In genomic region chr7:3348326-3348725, GRCm38 (mm10) we compare ENCODE assay signal across 23 mouse cellular contexts. TPM values are rescaled to one million over a fixed set of nuclear protein-coding genes. Genes with fewer than 3 reads are reported as not detected.
A peak's percentile ranks its signal among the peaks of the same experiment; 100 is the strongest.
DNase-seq lines count a peak whose midpoint lies in the region; ATAC-seq and TF ChIP-seq lines count a peak whose summit lies in the region.
"Had no signal": no experiment of that assay in that cellular context is flagged by ENCODE, and none has a peak within 500 bp of the region (broad histone marks: within the 10 kb centered on the region; RNA-seq: fewer than 3 reads in every experiment).

No protein-coding gene starts in this region.

- no peak overlapping the region for H3K9ac ChIP-seq in midbrain, embryonic 11.5 days (ENCODE audit: low read length)
- no peak overlapping the region for H3K9ac ChIP-seq in midbrain, embryonic 15.5 days
- peak overlapping the region; percentile 61; the same call in 1 of the 2 replicates for H3K9ac ChIP-seq in ES-E14 (ENCODE audit: insufficient read depth, low read depth, low read length, poor library complexity, severe bottlenecking)
- H3K9ac ChIP-seq: embryonic facial prominence, embryonic 12.5 days; forebrain, embryonic 13.5 days; forebrain, postnatal 0 days had no signal

- in situ Hi-C loops in ES-E14 (cut with MboI; ENCODE audit: low sequenced_read_pairs in 2 of 2, unreplicated experiment in 2 of 2), result no loop called here

- peak; percentile 79 for DNase-seq in midbrain, embryonic 11.5 days (ENCODE audit: low spot score, missing footprints)
- no peak for DNase-seq in ES-E14 (ENCODE audit: low read depth, low spot score)
- DNase-seq in R1 (ENCODE audit: low read depth, low spot score), result peak; percentile 91
- no peak for DNase-seq in right cerebral cortex, postnatal 14 days
- DNase-seq in limb, embryonic 10.5 days (ENCODE audit: low spot score), result no peak
- no peak for DNase-seq in kidney, adult 11 months
- DNase-seq: adrenal gland, adult 8-10 months; adrenal gland, postnatal 14 days; B cell, adult 2 months; cerebellum, adult 11-12 months; cerebellum, adult 9-10 months; cerebellum, postnatal 10 days; forebrain, postnatal 0 days had no signal

- no peaks in the 10 kb centered on the region for H3K9me3 ChIP-seq in midbrain, embryonic 11.5 days (ENCODE audit: control insufficient read depth, low read length)
- H3K9me3 ChIP-seq in midbrain, embryonic 15.5 days, result no peaks in the 10 kb centered on the region
- no peaks in the 10 kb centered on the region for H3K9me3 ChIP-seq in ES-E14 (ENCODE audit: control insufficient read depth, insufficient read depth, low read depth, low read length)
- H3K9me3 ChIP-seq in limb, embryonic 10.5 days (replicated peaks), result no peaks in the 10 kb centered on the region
- H3K9me3 ChIP-seq: embryonic facial prominence, embryonic 10.5 days; embryonic facial prominence, embryonic 12.5 days; forebrain, embryonic 13.5 days; forebrain, embryonic 15.5 days had no signal

- no peak overlapping the region for H3K4me2 ChIP-seq in midbrain, embryonic 11.5 days
- H3K4me2 ChIP-seq in midbrain, embryonic 15.5 days, result no peak overlapping the region
- H3K4me2 ChIP-seq: embryonic facial prominence, embryonic 12.5 days; forebrain, embryonic 13.5 days; forebrain, embryonic 15.5 days had no signal

- peaks cover 2% of the 10 kb centered on the region; the same call in 1 of the 2 replicates for H3K4me1 ChIP-seq in midbrain, embryonic 11.5 days (ENCODE audit: control insufficient read depth, insufficient read depth, low read length)
- no peaks in the 10 kb centered on the region for H3K4me1 ChIP-seq in midbrain, embryonic 15.5 days
- peaks cover 17% of the 10 kb centered on the region in 2 experiments for H3K4me1 ChIP-seq in ES-E14 (ENCODE audit: control insufficient read depth in 2 of 2, insufficient read depth in 2 of 2, low read length in 2 of 2, poor library complexity in 1 of 2)
- no peaks in the 10 kb centered on the region for H3K4me1 ChIP-seq in limb, embryonic 10.5 days
- H3K4me1 ChIP-seq: embryonic facial prominence, embryonic 10.5 days; embryonic facial prominence, embryonic 12.5 days; forebrain, embryonic 13.5 days; forebrain, embryonic 15.5 days had no signal

- WGBS in midbrain, embryonic 11.5 days, result 47% methylated on average over 5 of the region's 5 CpGs
- 51% methylated on average over 5 of the region's 5 CpGs for WGBS in midbrain, embryonic 15.5 days
- WGBS in limb, embryonic 10.5 days, result 74% methylated on average over 5 of the region's 5 CpGs

- H3K4me3 ChIP-seq in midbrain, embryonic 11.5 days (ENCODE audit: low read depth, low read length), result no peak overlapping the region
- H3K4me3 ChIP-seq in midbrain, embryonic 15.5 days, result no peak overlapping the region
- H3K4me3 ChIP-seq in ES-E14 (ENCODE audit: insufficient read depth in 1 of 2, low read depth in 1 of 2, low read length in 2 of 2, poor library complexity in 1 of 2, severe bottlenecking in 1 of 2), result no peak overlapping the region
- no peak overlapping the region for H3K4me3 ChIP-seq in limb, embryonic 10.5 days
- H3K4me3 ChIP-seq: embryonic facial prominence, embryonic 10.5 days; embryonic facial prominence, embryonic 12.5 days; forebrain, embryonic 13.5 days; forebrain, embryonic 15.5 days had no signal

- no peak for ATAC-seq in midbrain, embryonic 11.5 days (ENCODE audit: low FRiP score)
- no peak for ATAC-seq in midbrain, embryonic 15.5 days (replicated peaks)
- ATAC-seq: activated CD4-positive, CD25-positive, alpha-beta regulatory T cell, adult 4 months; CD4-positive, CD25-positive, alpha-beta regulatory T cell, adult 4 months; forebrain, embryonic 13.5 days; forebrain, embryonic 15.5 days; forebrain, postnatal 0 days; Patski had no signal

- H3K27me3 ChIP-seq in midbrain, embryonic 11.5 days (ENCODE audit: control insufficient read depth, insufficient read depth, low read length), result peaks cover 5% of the 10 kb centered on the region
- no peaks in the 10 kb centered on the region for H3K27me3 ChIP-seq in midbrain, embryonic 15.5 days (replicated peaks)
- no peaks in the 10 kb centered on the region for H3K27me3 ChIP-seq in limb, embryonic 10.5 days (ENCODE audit: low read depth, poor library complexity, severe bottlenecking)
- H3K27me3 ChIP-seq: CH12.LX; embryonic facial prominence, embryonic 12.5 days; forebrain, embryonic 13.5 days; forebrain, embryonic 15.5 days; Patski had no signal

- peaks cover 11% of the 10 kb centered on the region; the same call in 1 of the 2 replicates for H3K36me3 ChIP-seq in midbrain, embryonic 11.5 days (ENCODE audit: control insufficient read depth, insufficient read depth, low read length)
- H3K36me3 ChIP-seq in midbrain, embryonic 15.5 days (replicated peaks), result peaks cover 15% of the 10 kb centered on the region; the same call in 1 of the 2 replicates
- H3K36me3 ChIP-seq in ES-E14 (ENCODE audit: control insufficient read depth, insufficient read depth, low read length, poor library complexity, severe bottlenecking), result peaks cover 11% of the 10 kb centered on the region; the same call in 1 of the 2 replicates
- peaks cover 86% of the 10 kb centered on the region for H3K36me3 ChIP-seq in limb, embryonic 10.5 days

- H3K27ac ChIP-seq in midbrain, embryonic 11.5 days (ENCODE audit: low read depth, low read length), result no peak overlapping the region
- no peak overlapping the region for H3K27ac ChIP-seq in midbrain, embryonic 15.5 days
- peak overlapping the region; percentile 100 for H3K27ac ChIP-seq in ES-E14 (ENCODE audit: insufficient read depth, low read depth, low read length, poor library complexity, severe bottlenecking)
- no peak overlapping the region for H3K27ac ChIP-seq in limb, embryonic 10.5 days
- H3K27ac ChIP-seq: embryonic facial prominence, embryonic 10.5 days; embryonic facial prominence, embryonic 12.5 days; forebrain, embryonic 13.5 days; forebrain, embryonic 15.5 days had no signal

TF ChIP-seq in ES-E14, 5 proteins besides CTCF, POLR2A, EP300 and RAD21:
- TF ChIP-seq ZC3H11A (IDR thresholded peaks at IDR 0.05; ENCODE audit: borderline replicate concordance, low read depth, low read length), result no peak
- peak; percentile 39; the same call in 1 of the 2 replicates for TF ChIP-seq CHD2 (IDR thresholded peaks at IDR 0.05; ENCODE audit: low read depth, low read length)
TF ChIP-seq in ES-E14: peak in this region for 1.

RNA-seq across cellular contexts. Expression of gene Cacng7, which starts 15.6 kb away (rescaled TPM):
- 4.2 and 4.4 TPM in 2 replicates for polyA plus RNA-seq in midbrain, embryonic 11.5 days (2014; fragmentation: Nextera tagmentation; extraction: Ambion mirVana)
- 4.0 TPM in 2 replicates for polyA plus RNA-seq in midbrain, embryonic 15.5 days (2015; fragmentation: Nextera tagmentation; extraction: Ambion mirVana)
- 14.4 and 16.0 TPM in 2 replicates for total RNA-seq in ES-E14 (2012; rRNA removed)
- 0.67 and 2.4 TPM in 2 replicates for polyA plus RNA-seq in limb, embryonic 10.5 days (2016; fragmentation: Nextera tagmentation; extraction: Ambion mirVana)
- polyA plus RNA-seq: activated CD4-positive, CD25-positive, alpha-beta regulatory T cell, adult 4 months; CD4-positive, CD25-positive, alpha-beta regulatory T cell, adult 4 months had no signal

RNA-seq across cellular contexts. Expression of gene Cacng8, which starts 42.2 kb away (rescaled TPM):
- polyA plus RNA-seq in midbrain, embryonic 11.5 days (2014; fragmentation: Nextera tagmentation; extraction: Ambion mirVana), result 4.0 and 4.7 TPM in 2 replicates
- 18.3 and 19.0 TPM in 2 replicates for polyA plus RNA-seq in midbrain, embryonic 15.5 days (2015; fragmentation: Nextera tagmentation; extraction: Ambion mirVana)
- 7.8 and 9.8 TPM in 2 replicates for total RNA-seq in ES-E14 (2012; rRNA removed)
- polyA plus RNA-seq in limb, embryonic 10.5 days (2016; fragmentation: Nextera tagmentation; extraction: Ambion mirVana), result 3.3 and 8.3 TPM in 2 replicates
- polyA plus RNA-seq: activated CD4-positive, CD25-positive, alpha-beta regulatory T cell, adult 4 months; CD4-positive, CD25-positive, alpha-beta regulatory T cell, adult 4 months had no signal

RNA-seq across cellular contexts. Expression of gene Prkcg, which starts 59.3 kb away (rescaled TPM):
- 0.31 and 0.77 TPM in 2 replicates for polyA plus RNA-seq in midbrain, embryonic 11.5 days (2014; fragmentation: Nextera tagmentation; extraction: Ambion mirVana)
- polyA plus RNA-seq in midbrain, embryonic 15.5 days (2015; fragmentation: Nextera tagmentation; extraction: Ambion mirVana), result 2.3 and 2.4 TPM in 2 replicates
- total RNA-seq in ES-E14 (2012; rRNA removed), result 6.6 and 7.3 TPM in 2 replicates
- 0.06 TPM in 1 of 2 replicates, not detected in the other for polyA plus RNA-seq in limb, embryonic 10.5 days (2016; fragmentation: Nextera tagmentation; extraction: Ambion mirVana)
- total RNA-seq: MEL had no signal
- polyA plus RNA-seq: activated CD4-positive, CD25-positive, alpha-beta regulatory T cell, adult 4 months; CD4-positive, CD25-positive, alpha-beta regulatory T cell, adult 4 months had no signal

RNA-seq across cellular contexts. Expression of gene Myadm, which starts 59.4 kb away (rescaled TPM):
- polyA plus RNA-seq in midbrain, embryonic 11.5 days (2014; fragmentation: Nextera tagmentation; extraction: Ambion mirVana), result 38.1 and 41.2 TPM in 2 replicates
- 33.3 and 34.5 TPM in 2 replicates for polyA plus RNA-seq in midbrain, embryonic 15.5 days (2015; fragmentation: Nextera tagmentation; extraction: Ambion mirVana)
- 80.8 and 84.1 TPM in 2 replicates for total RNA-seq in ES-E14 (2012; rRNA removed)
- polyA plus RNA-seq in limb, embryonic 10.5 days (2016; fragmentation: Nextera tagmentation; extraction: Ambion mirVana), result 23.6 and 29.4 TPM in 2 replicates

Comparison
In these comparisons a context has a peak if more than half of its experiments do, and no peak if none do; other contexts are left out.
1. DNase-seq: peak in midbrain, embryonic 11.5 days (single experiment) and R1 (single experiment); none in ES-E14 (single experiment), right cerebral cortex, postnatal 14 days (single experiment), limb, embryonic 10.5 days (single experiment) and kidney, adult 11 months (single experiment).